Mouse (Mus musculus): Measurements from ENCODE around the gene Adig. TPM values are rescaled to one million over a fixed set of nuclear protein-coding genes. Genes with fewer than 3 reads are reported as not detected.

Gene Adig
- total RNA-seq, 1 experiment from 2014 or later = 151 TPM

DNA sequence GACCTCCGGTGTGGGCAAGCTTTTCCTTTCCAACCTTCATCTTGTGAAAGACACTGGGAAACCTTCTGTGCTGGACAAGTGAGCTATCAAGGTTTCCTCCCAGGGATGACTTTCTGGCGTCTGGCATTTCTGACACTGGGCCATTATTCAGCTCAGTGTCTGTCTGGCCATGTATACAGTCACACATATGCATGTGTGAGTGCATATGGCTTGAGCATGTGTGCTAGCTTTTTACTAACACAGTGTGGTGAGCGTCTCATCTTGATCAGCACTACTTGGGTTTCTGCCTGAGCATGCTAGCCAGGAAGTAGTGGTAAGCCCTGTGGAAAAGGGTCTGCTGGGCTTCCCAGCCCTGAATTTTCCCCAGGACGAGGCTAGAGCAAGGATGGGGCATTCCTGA is 38.9 kb downstream of the Adig start:
- DNase-seq = no peak

- DNase-seq = no peak
Observed at GRCm38 (mm10) chr2:158545266-158545665, 42.9 kb downstream of the Adig start.

GRCm38 (mm10) chr2:158546751-158547150 is 44.3 kb downstream of the Adig start:
- peak; percentile 86 for DNase-seq

GRCm38 (mm10) chr2:158550067-158550466 is 47.7 kb downstream of the Adig start:
- peak; percentile 88 for DNase-seq

DNA sequence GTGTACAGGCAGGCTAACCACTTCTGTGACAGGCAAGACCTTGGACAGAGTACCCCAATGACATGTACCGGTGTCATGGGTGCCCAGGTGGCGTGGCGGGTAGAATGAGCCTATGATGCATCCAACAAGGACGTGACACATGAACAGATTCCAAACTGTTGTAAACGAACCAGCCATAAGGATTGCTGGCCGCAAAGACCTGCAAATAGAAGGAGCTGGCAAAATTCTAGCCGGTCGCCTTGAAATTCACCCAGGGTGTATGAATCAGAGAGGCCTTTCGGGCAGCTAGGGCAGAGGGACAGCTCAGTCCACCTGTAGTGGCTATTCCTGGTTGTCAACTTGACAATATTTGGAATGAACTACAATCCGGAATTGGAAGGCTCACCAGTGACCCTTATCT is 52.0 kb downstream of the Adig start:
- peak; percentile 42 for DNase-seq

GRCm38 (mm10) chr2:158555252-158555651 is 52.8 kb downstream of the Adig start:
- DNase-seq = peak; percentile 69

DNA sequence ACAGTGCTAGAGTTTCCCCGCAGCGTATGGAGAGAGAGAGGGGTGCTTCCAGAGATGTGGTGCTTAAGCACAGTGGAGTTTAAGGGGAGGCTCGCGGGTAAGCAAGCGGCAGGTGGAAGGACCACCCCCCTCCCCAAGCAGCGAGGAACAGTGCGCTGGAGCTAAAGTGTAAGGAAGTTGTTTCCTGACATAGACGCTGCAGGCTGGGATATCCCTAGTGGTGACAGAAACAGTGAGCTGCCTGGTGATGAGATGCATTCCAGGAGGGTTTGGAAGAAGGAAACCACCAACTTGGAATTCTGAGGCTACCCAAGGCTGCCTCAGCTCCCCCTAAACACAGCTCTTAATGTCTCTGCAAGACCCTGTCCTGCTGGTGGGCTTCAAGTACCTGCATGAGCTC is 53.4 kb downstream of the Adig start:
- no peak for DNase-seq

- DNase-seq = peak; percentile 79
Observed at GRCm38 (mm10) chr2:158556225-158556624, 53.8 kb downstream of the Adig start.

- no peak for DNase-seq
Observed at GRCm38 (mm10) chr2:158556750-158557149, 54.3 kb downstream of the Adig start.

Other genes with a start within 250 kb of the Adig start
- not detected in 2 replicates for gene Bpi, start 244.5 kb upstream of the Adig start, total RNA-seq (2021)
- gene Lbp, start 196.1 kb upstream of the Adig start, total RNA-seq (2021) = 19.6 and 34.2 TPM in 2 replicates
- 3.5 and 6.6 TPM in 2 replicates for gene Snhg11, start 127.0 kb upstream of the Adig start, total RNA-seq (2021)
- 44.8 and 47.3 TPM in 2 replicates for gene Ralgapb, start 92.8 kb upstream of the Adig start, total RNA-seq (2021)
- gene Arhgap40, start 10.2 kb downstream of the Adig start, total RNA-seq (2021) = not detected in 2 replicates
- gene Slc32a1, start 108.2 kb downstream of the Adig start, total RNA-seq (2021) = 0.26 TPM in 1 of 2 replicates, not detected in the other
- 9.9 and 10.8 TPM in 2 replicates for gene Actr5, start 122.3 kb downstream of the Adig start, total RNA-seq (2021)
- gene Ppp1r16b, start 162.8 kb downstream of the Adig start, total RNA-seq (2021) = 11.5 and 16.0 TPM in 2 replicates